In the genomic region with DNA sequence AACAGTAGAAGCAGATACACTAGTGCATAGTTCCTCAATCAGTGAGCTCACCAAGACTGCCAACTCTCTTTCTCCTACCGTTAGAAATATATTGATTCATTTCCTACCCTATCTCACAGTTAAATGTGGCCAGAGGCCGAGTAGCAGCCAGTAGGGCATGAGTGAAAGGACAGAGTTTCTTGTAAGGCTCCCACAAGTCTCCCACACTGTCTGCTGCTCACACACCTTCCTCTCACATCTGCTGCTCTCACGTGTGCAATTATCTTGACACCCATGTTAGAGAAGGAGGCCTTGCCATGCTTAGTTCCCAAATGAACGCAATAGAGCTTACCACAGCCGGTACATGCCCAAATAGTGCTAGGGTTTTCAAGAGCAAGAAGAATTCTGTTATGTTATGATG, we compare ENCODE assay signal across 23 mouse cellular contexts.
"Had no signal": no experiment of that assay in that cellular context is flagged by ENCODE, and none has a peak within 500 bp of the region (broad histone marks: within the 10 kb centered on the region; RNA-seq: fewer than 3 reads in every experiment).

No protein-coding gene starts in this region.

- H3K4me1 ChIP-seq: hindbrain, embryonic 13.5 days; kidney, embryonic 15.5 days; limb, embryonic 13.5 days; limb, embryonic 15.5 days had no signal

- H3K9me3 ChIP-seq: heart, embryonic 12.5 days; hindbrain, embryonic 13.5 days; hindbrain, embryonic 15.5 days; kidney, embryonic 15.5 days; limb, embryonic 13.5 days; limb, embryonic 15.5 days; liver, embryonic 12.5 days had no signal

- H3K27me3 ChIP-seq: heart, embryonic 12.5 days; hindbrain, embryonic 13.5 days; hindbrain, embryonic 15.5 days; kidney, embryonic 15.5 days; limb, embryonic 13.5 days; limb, embryonic 15.5 days; liver, embryonic 12.5 days had no signal

- H3K36me3 ChIP-seq: heart, embryonic 12.5 days; hindbrain, embryonic 13.5 days; hindbrain, embryonic 15.5 days; kidney, embryonic 15.5 days; limb, embryonic 13.5 days; limb, embryonic 15.5 days; liver, embryonic 12.5 days had no signal

- H3K9ac ChIP-seq: heart, embryonic 12.5 days; hindbrain, embryonic 13.5 days; hindbrain, embryonic 15.5 days; kidney, embryonic 15.5 days; limb, embryonic 13.5 days; limb, embryonic 15.5 days; liver, embryonic 12.5 days; liver, embryonic 14.5 days had no signal

- DNase-seq: gastrocnemius, postnatal 10 days; gastrocnemius, postnatal 36 days; heart, adult 18-20 months; heart, postnatal 14 days; heart, postnatal 36 days; kidney, adult 11 months; kidney, adult 2 months; kidney, adult 9 months; kidney, postnatal 14 days; kidney, postnatal 36 days; layer of hippocampus, adult 9-11 months; layer of hippocampus, postnatal 36 days; left cerebral cortex, postnatal 4 days had no signal

- H3K27ac ChIP-seq: hindbrain, embryonic 13.5 days; hindbrain, embryonic 15.5 days; hindbrain, postnatal 0 days; kidney, embryonic 15.5 days; kidney, postnatal 0 days; limb, embryonic 13.5 days; limb, embryonic 15.5 days; liver, embryonic 12.5 days; liver, embryonic 14.5 days had no signal

- H3K4me3 ChIP-seq: heart, embryonic 12.5 days; hindbrain, embryonic 13.5 days; hindbrain, embryonic 15.5 days; kidney, embryonic 15.5 days; limb, embryonic 13.5 days; limb, embryonic 15.5 days; liver, embryonic 12.5 days had no signal
